Mouse (Mus musculus) limb, embryonic 12.5 days (tissue): Measurements from ENCODE around the gene Catsper2. TPM values are rescaled to one million over a fixed set of nuclear protein-coding genes. Genes with fewer than 3 reads are reported as not detected.

ENCODE experiments used
- ATAC-seq: fragments of 200-750 bp; cut with Nextera tagmentation; 2 replicates; pipeline ENCODE4 v1.8.0; 2017; ENCODE audit warnings: low read depth, moderate TSS enrichment; ENCODE audit not compliant: insufficient number of reproducible peaks, insufficient read depth, low FRiP score, low TSS enrichment
- H3K27ac ChIP-seq: fragments of 300-500 bp; sonication (generic); 2 replicates; pipeline ENCODE4 v1.5.1; 2016; ENCODE audit warnings: mild to moderate bottlenecking, moderate library complexity
- H3K27me3 ChIP-seq: fragments of 300-500 bp; sonication (generic); 2 replicates; pipeline ENCODE4 v1.6.1; 2016; ENCODE audit warnings: mild to moderate bottlenecking, moderate library complexity
- H3K36me3 ChIP-seq: fragments of 300-500 bp; sonication (generic); 2 replicates; pipeline ENCODE4 v1.6.1; 2016; ENCODE audit warnings: mild to moderate bottlenecking, moderate library complexity
- H3K4me1 ChIP-seq: fragments of 300-500 bp; sonication (generic); replicated peaks from 2 replicates; pipeline ENCODE4 v1.6.1; 2016
- H3K4me2 ChIP-seq: fragments of 300-500 bp; sonication (generic); 2 replicates; pipeline ENCODE4 v1.6.1; 2016; ENCODE audit warnings: mild to moderate bottlenecking, moderate library complexity
- H3K4me3 ChIP-seq: fragments of 300-500 bp; sonication (generic); replicated peaks from 2 replicates; pipeline ENCODE4 v1.5.1; 2016; ENCODE audit warnings: mild to moderate bottlenecking
- H3K9ac ChIP-seq: fragments of 300-500 bp; sonication (generic); replicated peaks from 2 replicates; pipeline ENCODE4 v1.6.1; 2016; ENCODE audit warnings: mild to moderate bottlenecking, moderate library complexity
- H3K9me3 ChIP-seq: fragments of 300-500 bp; sonication (generic); 2 replicates; pipeline ENCODE4 v1.6.1; 2016; ENCODE audit warnings: mild to moderate bottlenecking, moderate library complexity
- WGBS: fragments of 180-500 bp; shearing (Covaris S2); methylation state at CpG from one replicate; pipeline ENCODE4 v1.1.7; 2016; 5-methylcytosine and 5-hydroxymethylcytosine counted together
- microRNA-seq: library from miRNA; unstranded; fragments of <30 nt; microRNA quantifications from one replicate; pipeline ENCODE4, GENCODE M21; 2017
- polyA plus RNA-seq: library from polyadenylated mRNA; unstranded; fragments of >200 nt; fragmentation: Nextera tagmentation; extraction: Ambion mirVana; gene quantifications from 2 replicates; pipeline ENCODE4 v1.2.1, GENCODE M21; 2016

The Catsper2 gene
- polyA plus RNA-seq, 1 experiment from 2014 or later, result 4.1 TPM

DNA sequence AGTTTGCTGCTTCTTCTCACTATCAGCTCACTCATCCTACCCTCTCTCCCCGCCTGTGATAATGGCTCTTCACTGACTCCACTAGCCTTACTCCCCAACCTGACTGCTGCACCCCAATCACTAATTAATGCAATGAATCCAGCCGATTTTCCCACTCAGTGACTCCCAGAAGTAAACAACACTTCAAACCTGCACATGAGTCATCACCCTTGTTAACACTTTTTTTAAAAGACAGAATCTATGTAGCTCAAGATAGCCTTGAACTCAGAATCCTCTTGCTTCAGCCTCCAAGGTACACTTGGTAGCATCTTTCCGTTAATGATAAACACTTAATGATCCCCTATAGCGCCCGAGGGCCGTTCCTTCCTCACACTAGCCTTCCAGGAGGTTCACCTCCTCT, 59.2 kb downstream of the Catsper2 start:
- no peak for ATAC-seq
- peak overlapping the region; percentile 79 for H3K4me2 ChIP-seq
- WGBS, result 5% methylated on average over 6 of the region's 6 CpGs

DNA sequence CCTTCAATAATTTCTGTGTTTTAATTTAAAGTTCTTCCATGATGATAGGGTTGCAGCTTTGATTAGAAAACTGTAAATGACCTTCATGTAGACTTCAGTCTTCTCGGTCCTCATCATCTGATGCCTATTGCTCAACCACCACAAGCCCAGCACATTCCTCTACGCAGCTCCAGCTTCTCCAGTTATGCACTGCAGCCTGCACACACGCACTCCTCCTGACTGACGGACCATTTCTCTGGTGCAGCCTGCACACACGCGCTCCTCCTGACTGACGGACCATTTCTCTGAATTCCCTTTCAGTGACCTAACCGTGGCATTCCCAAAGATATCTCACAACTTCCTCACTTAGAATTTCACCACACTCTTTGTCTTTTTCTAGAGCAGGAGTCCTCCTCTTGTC, 60.4 kb downstream of the Catsper2 start:
- peaks cover 6% of the 10 kb centered on the region for H3K27me3 ChIP-seq
- 82% methylated on average over 8 of the region's 8 CpGs for WGBS
- H3K9me3 ChIP-seq, result no peaks in the 10 kb centered on the region
- H3K4me3 ChIP-seq, result no peak overlapping the region
- H3K4me2 ChIP-seq, result no peak overlapping the region
- no peak for ATAC-seq
- H3K27ac ChIP-seq, result no peak overlapping the region
- H3K9ac ChIP-seq, result no peak overlapping the region
- peaks cover 8% of the 10 kb centered on the region for H3K4me1 ChIP-seq
- no peaks in the 10 kb centered on the region for H3K36me3 ChIP-seq

More for the DNA sequence above, 59.2 kb downstream of the Catsper2 start:
- Histone ChIP-seq H3K4me1 (peaks cover 17% of the 10 kb centered on the region), H3K36me3 (no peaks in the 10 kb centered on the region), H3K9ac (peak overlapping the region; percentile 76), H3K27ac (peak overlapping the region; percentile 75; the same call in 1 of the 2 replicates), H3K9me3 (no peaks in the 10 kb centered on the region), H3K27me3 (peaks cover 17% of the 10 kb centered on the region), H3K4me3 (peak overlapping the region; percentile 69)

Small RNAs within 50 kb of the gene (microRNA-seq; reads per million reads assigned to microRNA genes)
- gene Gm22953, result not detected

Other genes with a start within 250 kb of the Catsper2 start
- 75.6 and 84.2 TPM in 2 replicates for gene Tubgcp4, start 243.1 kb downstream of the Catsper2 start, polyA plus RNA-seq
- 11.3 and 12.8 TPM in 2 replicates for gene Zscan29, start 242.7 kb downstream of the Catsper2 start, polyA plus RNA-seq
- 132 and 136 TPM in 2 replicates for gene Trp53bp1, start 142.4 kb downstream of the Catsper2 start, polyA plus RNA-seq
- gene Map1a, start 124.2 kb downstream of the Catsper2 start, polyA plus RNA-seq, result 2.5 and 3.0 TPM in 2 replicates
- 7.6 and 9.9 TPM in 2 replicates for gene Ppip5k1, start 58.4 kb downstream of the Catsper2 start, polyA plus RNA-seq
- 1.6 and 2.1 TPM in 2 replicates for gene Ckmt1, start 56.1 kb downstream of the Catsper2 start, polyA plus RNA-seq
- gene Strc, start 26.6 kb downstream of the Catsper2 start, polyA plus RNA-seq, result not detected in 2 replicates
- 620 and 666 TPM in 2 replicates for gene Pdia3, start within 50 bp of the Catsper2 start, polyA plus RNA-seq
- gene Ell3, start 30.5 kb upstream of the Catsper2 start, polyA plus RNA-seq, result 10.8 and 13.5 TPM in 2 replicates
- gene Serf2, start 35.4 kb upstream of the Catsper2 start, polyA plus RNA-seq, result 521 and 544 TPM in 2 replicates
- gene Hypk, start 39.5 kb upstream of the Catsper2 start, polyA plus RNA-seq, result 150 and 153 TPM in 2 replicates
- 0.14 TPM in 1 of 2 replicates, not detected in the other for gene Serinc4, start 43.0 kb upstream of the Catsper2 start, polyA plus RNA-seq
- 66.1 and 67.7 TPM in 2 replicates for gene Mfap1b, start 60.3 kb upstream of the Catsper2 start, polyA plus RNA-seq
- 32.5 and 33.8 TPM in 2 replicates for gene Mfap1a, start 92.9 kb upstream of the Catsper2 start, polyA plus RNA-seq
- 8.9 and 9.2 TPM in 2 replicates for gene Wdr76, start 92.9 kb upstream of the Catsper2 start, polyA plus RNA-seq